In genomic region chr4:119798891-119799290, GRCm38 (mm10) we compare ENCODE assay signal across 24 mouse cellular contexts.
A peak's percentile ranks its signal among the peaks of the same experiment; 100 is the strongest.
DNase-seq lines count a peak whose midpoint lies in the region; TF ChIP-seq lines count a peak whose summit lies in the region.
"Had no signal": no experiment of that assay in that cellular context is flagged by ENCODE, and none has a peak within 500 bp of the region (broad histone marks: within the 10 kb centered on the region; RNA-seq: fewer than 3 reads in every experiment).

No protein-coding gene starts in this region.

- peak; percentile 90 for DNase-seq in heart, adult 11 months
- no peak for DNase-seq in heart, postnatal 14 days
- DNase-seq in lung, adult 2 months: no peak
- DNase-seq in lung, postnatal 36 days: no peak
- peak; percentile 82 for DNase-seq in cerebellum, adult 9-10 months
- DNase-seq in cerebellum, postnatal 36 days: peak; percentile 63 to 70
- no peak for DNase-seq in layer of hippocampus, adult 9-10 months (ENCODE audit: low spot score)
- no peak for DNase-seq in right cerebral cortex, postnatal 14 days
- DNase-seq: adrenal gland, postnatal 10 days; forebrain, postnatal 0 days; heart, postnatal 4 days; kidney, adult 8-10 months; kidney, postnatal 10 days; midbrain, embryonic 14.5 days; thymus, adult 18-20 months; thymus, postnatal 36 days had no signal

- 71% methylated on average over 3 of the region's 3 CpGs for whole genome bisulfite sequencing in lung, adult 2 months

- no peak overlapping the region for H3K4me3 ChIP-seq in lung, adult 2 months (replicated peaks; ENCODE audit: extremely low read depth, low read depth, low read length)
- H3K4me3 ChIP-seq: embryonic facial prominence, embryonic 10.5 days; embryonic facial prominence, embryonic 15.5 days; forebrain, embryonic 12.5 days; heart, embryonic 13.5 days; hindbrain, embryonic 13.5 days; limb, embryonic 12.5 days; liver, embryonic 15.5 days; lung, embryonic 15.5 days had no signal

- TF ChIP-seq CTCF in lung, adult 2 months (IDR thresholded peaks at IDR 0.05; ENCODE audit: insufficient read depth, low read length): 0 out of 2 replicates have a peak, but pooled peaks have one; percentile 2

- H3K4me1 ChIP-seq in lung, adult 2 months (ENCODE audit: control insufficient read depth, insufficient read depth, low read length): no peaks in the 10 kb centered on the region
- H3K4me1 ChIP-seq: embryonic facial prominence, embryonic 10.5 days; embryonic facial prominence, embryonic 15.5 days; forebrain, embryonic 12.5 days; heart, embryonic 13.5 days; hindbrain, embryonic 13.5 days; limb, embryonic 12.5 days; liver, embryonic 15.5 days; lung, embryonic 15.5 days had no signal

- TF ChIP-seq POLR2A in lung, adult 2 months (IDR thresholded peaks at IDR 0.05; ENCODE audit: borderline replicate concordance, extremely low read depth, low read depth, low read length): no peak

- intact Hi-C loops in heart, postnatal 14 days (cut with DNase I): no loop called here

Comparison
In these comparisons a context has a peak if more than half of its experiments do, and no peak if none do; other contexts are left out.
1. DNase-seq: peak in heart, adult 11 months (single experiment), cerebellum, adult 9-10 months (single experiment) and cerebellum, postnatal 36 days (2 of 2); none in heart, postnatal 14 days (0 of 2), lung, adult 2 months (single experiment), lung, postnatal 36 days (single experiment), layer of hippocampus, adult 9-10 months (single experiment) and right cerebral cortex, postnatal 14 days (single experiment).